In genomic region chr3:114065123-114065522, GRCm38 (mm10) we compare ENCODE assay signal across 29 mouse cellular contexts. TPM values are rescaled to one million over a fixed set of nuclear protein-coding genes. Genes with fewer than 3 reads are reported as not detected.
DNase-seq lines count a peak whose midpoint lies in the region; ATAC-seq and TF ChIP-seq lines count a peak whose summit lies in the region.
"Had no signal": no experiment of that assay in that cellular context is flagged by ENCODE, and none has a peak within 500 bp of the region (broad histone marks: within the 10 kb centered on the region; RNA-seq: fewer than 3 reads in every experiment).

No protein-coding gene starts in this region.

- ATAC-seq in heart, embryonic 14.5 days (ENCODE audit: insufficient number of reproducible peaks, insufficient read depth, low FRiP score, low read depth), result no peak
- ATAC-seq in limb, embryonic 11.5 days (ENCODE audit: insufficient number of reproducible peaks, low FRiP score, low TSS enrichment, low read depth), result peak; percentile 4; the same call in 1 of the 2 replicates
- ATAC-seq in limb, embryonic 12.5 days (ENCODE audit: insufficient number of reproducible peaks, insufficient read depth, low FRiP score, low TSS enrichment, low read depth), result no peak
- no peak for ATAC-seq in hindbrain, postnatal 0 days
- ATAC-seq: intestine, embryonic 15.5 days; liver, embryonic 12.5 days; Patski had no signal

- no peak for TF ChIP-seq CTCF in hindbrain, postnatal 0 days (IDR thresholded peaks at IDR 0.05; ENCODE audit: low read depth)

- H3K4me2 ChIP-seq in heart, embryonic 14.5 days (ENCODE audit: low read length), result peak overlapping the region; percentile 47; the same call in 1 of the 2 replicates
- no peak overlapping the region for H3K4me2 ChIP-seq in limb, embryonic 11.5 days (ENCODE audit: low read depth, severe bottlenecking)
- H3K4me2 ChIP-seq in limb, embryonic 12.5 days, result no peak overlapping the region
- H3K4me2 ChIP-seq in hindbrain, postnatal 0 days (ENCODE audit: low read depth, low read length), result no peak overlapping the region
- H3K4me2 ChIP-seq: embryonic facial prominence, embryonic 12.5 days; forebrain, embryonic 15.5 days; intestine, embryonic 15.5 days; liver, embryonic 12.5 days; midbrain, embryonic 11.5 days; stomach, embryonic 15.5 days had no signal

- no peaks in the 10 kb centered on the region for H3K27me3 ChIP-seq in heart, embryonic 14.5 days (ENCODE audit: control insufficient read depth, insufficient read depth, low read length)
- no peaks in the 10 kb centered on the region for H3K27me3 ChIP-seq in limb, embryonic 11.5 days (ENCODE audit: control insufficient read depth, insufficient read depth, low read length)
- H3K27me3 ChIP-seq in limb, embryonic 10.5 days (ENCODE audit: low read depth, poor library complexity, severe bottlenecking), result no peaks in the 10 kb centered on the region
- no peaks in the 10 kb centered on the region for H3K27me3 ChIP-seq in limb, embryonic 12.5 days
- no peaks in the 10 kb centered on the region for H3K27me3 ChIP-seq in hindbrain, postnatal 0 days (ENCODE audit: insufficient read depth, low read length)
- H3K27me3 ChIP-seq: CH12.LX; embryonic facial prominence, embryonic 12.5 days; forebrain, embryonic 15.5 days; hindbrain, embryonic 15.5 days; intestine, embryonic 15.5 days; liver, embryonic 12.5 days; stomach, embryonic 15.5 days had no signal

- no peaks in the 10 kb centered on the region for H3K9me3 ChIP-seq in heart, embryonic 14.5 days (ENCODE audit: control insufficient read depth, low read length)
- no peaks in the 10 kb centered on the region for H3K9me3 ChIP-seq in limb, embryonic 11.5 days (ENCODE audit: control insufficient read depth, low read length)
- no peaks in the 10 kb centered on the region for H3K9me3 ChIP-seq in limb, embryonic 10.5 days (replicated peaks)
- no peaks in the 10 kb centered on the region for H3K9me3 ChIP-seq in limb, embryonic 12.5 days
- no peaks in the 10 kb centered on the region for H3K9me3 ChIP-seq in hindbrain, postnatal 0 days (ENCODE audit: low read length)
- H3K9me3 ChIP-seq: embryonic facial prominence, embryonic 12.5 days; forebrain, embryonic 15.5 days; heart, embryonic 10.5 days; hindbrain, embryonic 15.5 days; intestine, embryonic 15.5 days; liver, embryonic 12.5 days; stomach, embryonic 15.5 days had no signal

- no peak overlapping the region for H3K4me3 ChIP-seq in heart, embryonic 14.5 days (ENCODE audit: control insufficient read depth in 1 of 2, insufficient read depth in 1 of 2, low read depth in 1 of 2, low read length in 2 of 2)
- no peak overlapping the region for H3K4me3 ChIP-seq in limb, embryonic 11.5 days (ENCODE audit: low read depth, low read length)
- H3K4me3 ChIP-seq in limb, embryonic 10.5 days, result no peak overlapping the region
- no peak overlapping the region for H3K4me3 ChIP-seq in limb, embryonic 12.5 days (replicated peaks)
- no peak overlapping the region for H3K4me3 ChIP-seq in hindbrain, postnatal 0 days (ENCODE audit: low read length)
- H3K4me3 ChIP-seq: embryonic facial prominence, embryonic 12.5 days; forebrain, embryonic 15.5 days; heart, embryonic 10.5 days; hindbrain, embryonic 15.5 days; intestine, embryonic 15.5 days; liver, embryonic 12.5 days; stomach, embryonic 15.5 days had no signal

- H3K36me3 ChIP-seq in heart, embryonic 14.5 days (ENCODE audit: control insufficient read depth, insufficient read depth, low read length), result no peaks in the 10 kb centered on the region
- H3K36me3 ChIP-seq in limb, embryonic 11.5 days (ENCODE audit: control insufficient read depth, insufficient read depth, low read length), result no peaks in the 10 kb centered on the region
- H3K36me3 ChIP-seq in limb, embryonic 10.5 days, result peaks cover 11% of the 10 kb centered on the region; the same call in 1 of the 2 replicates
- H3K36me3 ChIP-seq in limb, embryonic 12.5 days, result peaks cover 25% of the 10 kb centered on the region
- H3K36me3 ChIP-seq in hindbrain, postnatal 0 days (ENCODE audit: insufficient read depth, low read length), result peaks cover 4% of the 10 kb centered on the region; the same call in 1 of the 2 replicates
- H3K36me3 ChIP-seq: forebrain, embryonic 15.5 days; G1E; heart, embryonic 10.5 days; hindbrain, embryonic 15.5 days; intestine, embryonic 15.5 days; liver, embryonic 12.5 days; stomach, embryonic 15.5 days had no signal

- H3K27ac ChIP-seq in heart, embryonic 14.5 days (replicated peaks in 1 of 2; ENCODE audit: control insufficient read depth in 1 of 2, insufficient read depth in 1 of 2, low read depth in 2 of 2, low read length in 2 of 2), result no peak overlapping the region
- H3K27ac ChIP-seq in limb, embryonic 11.5 days (replicated peaks; ENCODE audit: low read depth, low read length), result no peak overlapping the region
- H3K27ac ChIP-seq in limb, embryonic 10.5 days, result no peak overlapping the region
- 0 out of 2 replicates have a peak overlapping the region, but pooled peaks have one; percentile 56 for H3K27ac ChIP-seq in limb, embryonic 12.5 days
- no peak overlapping the region for H3K27ac ChIP-seq in hindbrain, postnatal 0 days
- H3K27ac ChIP-seq: embryonic facial prominence, embryonic 12.5 days; heart, embryonic 10.5 days; hindbrain, embryonic 15.5 days; intestine, embryonic 15.5 days; liver, embryonic 12.5 days; stomach, embryonic 15.5 days had no signal

- H3K4me1 ChIP-seq in heart, embryonic 14.5 days (ENCODE audit: control insufficient read depth in 2 of 2, insufficient read depth in 2 of 2, low read length in 2 of 2), result peaks cover 0 to 3% of the 10 kb centered on the region in 2 experiments; a peak in 1 of 4 replicates
- H3K4me1 ChIP-seq in limb, embryonic 11.5 days (ENCODE audit: control insufficient read depth, insufficient read depth, low read length), result no peaks in the 10 kb centered on the region
- H3K4me1 ChIP-seq in limb, embryonic 10.5 days, result no peaks in the 10 kb centered on the region
- peaks cover 3% of the 10 kb centered on the region; the same call in 1 of the 2 replicates for H3K4me1 ChIP-seq in limb, embryonic 12.5 days (replicated peaks)
- H3K4me1 ChIP-seq in hindbrain, postnatal 0 days (ENCODE audit: insufficient read depth, low read length), result no peaks in the 10 kb centered on the region
- H3K4me1 ChIP-seq: embryonic facial prominence, embryonic 12.5 days; forebrain, embryonic 15.5 days; heart, embryonic 10.5 days; hindbrain, embryonic 15.5 days; intestine, embryonic 15.5 days; liver, embryonic 12.5 days; stomach, embryonic 15.5 days had no signal

- no peak overlapping the region for H3K9ac ChIP-seq in heart, embryonic 14.5 days (ENCODE audit: low read length)
- no peak overlapping the region for H3K9ac ChIP-seq in limb, embryonic 11.5 days (ENCODE audit: low read length)
- no peak overlapping the region for H3K9ac ChIP-seq in limb, embryonic 12.5 days (replicated peaks)
- H3K9ac ChIP-seq in hindbrain, postnatal 0 days (replicated peaks; ENCODE audit: low read length), result no peak overlapping the region
- H3K9ac ChIP-seq: embryonic facial prominence, embryonic 12.5 days; forebrain, embryonic 15.5 days; hindbrain, embryonic 15.5 days; intestine, embryonic 15.5 days; liver, embryonic 12.5 days; stomach, embryonic 15.5 days had no signal

- 44% methylated on average over 4 of the region's 4 CpGs for WGBS in heart, embryonic 14.5 days
- WGBS in limb, embryonic 11.5 days, result 83% methylated on average over 4 of the region's 4 CpGs
- WGBS in limb, embryonic 10.5 days, result 92% methylated on average over 4 of the region's 4 CpGs
- 63% methylated on average over 4 of the region's 4 CpGs for WGBS in limb, embryonic 12.5 days
- 85% methylated on average over 4 of the region's 4 CpGs for WGBS in hindbrain, postnatal 0 days

- DNase-seq in heart, adult 18-20 months, result no peak
- DNase-seq in limb, embryonic 11.5 days (ENCODE audit: low spot score), result no peak
- DNase-seq in limb, embryonic 10.5 days (ENCODE audit: low spot score), result no peak
- DNase-seq in hindbrain, postnatal 0 days (ENCODE audit: low spot score), result no peak
- DNase-seq in cerebellum, adult 9-10 months, result no peak
- DNase-seq: adrenal gland, postnatal 36 days; B cell, adult 2 months; cerebellum, adult 11-12 months; cerebellum, postnatal 14 days; kidney, adult 9 months; kidney, postnatal 14 days; lung, adult 18-20 months; lung, postnatal 10 days had no signal

RNA-seq across cellular contexts. Expression of gene Col11a1, which starts 34.8 kb away (rescaled TPM):
- 4.1 and 4.3 TPM in 2 replicates for polyA plus RNA-seq in heart, embryonic 14.5 days (2014; fragmentation: Nextera tagmentation; extraction: Ambion mirVana)
- total RNA-seq in heart, adult 18-20 months (2021), result under 1 TPM in 1 of 2 experiments, not detected in 1; 0.13 TPM
- polyA plus RNA-seq in limb, embryonic 11.5 days (2014; fragmentation: Nextera tagmentation; extraction: Ambion mirVana), result 17.8 and 20.4 TPM in 2 replicates
- 12.4 and 16.6 TPM in 2 replicates for polyA plus RNA-seq in limb, embryonic 10.5 days (2016; fragmentation: Nextera tagmentation; extraction: Ambion mirVana)
- 43.6 and 58.2 TPM in 2 replicates for polyA plus RNA-seq in limb, embryonic 12.5 days (2016; fragmentation: Nextera tagmentation; extraction: Ambion mirVana)
- 17.8 and 22.0 TPM in 2 replicates for total RNA-seq in hindbrain, postnatal 0 days (2014; rRNA removed)
- 8.9 and 11.2 TPM in 2 replicates for polyA plus RNA-seq in hindbrain, postnatal 0 days (2015; fragmentation: Nextera tagmentation; extraction: Ambion mirVana)
- total RNA-seq: CH12.LX; hematopoietic stem cell, adult 5-6 weeks; megakaryocyte progenitor cell, adult 5-6 weeks; neutrophil, adult 5-6 weeks had no signal
- polyA plus RNA-seq: G1E had no signal
